Mouse (Mus musculus): ENCODE results near the gene Atg4a-ps. TPM values are rescaled to one million over a fixed set of nuclear protein-coding genes. Genes with fewer than 3 reads are reported as not detected.

Atg4a-ps gene
- polyA plus RNA-seq, 1 experiment = not detected

DNA sequence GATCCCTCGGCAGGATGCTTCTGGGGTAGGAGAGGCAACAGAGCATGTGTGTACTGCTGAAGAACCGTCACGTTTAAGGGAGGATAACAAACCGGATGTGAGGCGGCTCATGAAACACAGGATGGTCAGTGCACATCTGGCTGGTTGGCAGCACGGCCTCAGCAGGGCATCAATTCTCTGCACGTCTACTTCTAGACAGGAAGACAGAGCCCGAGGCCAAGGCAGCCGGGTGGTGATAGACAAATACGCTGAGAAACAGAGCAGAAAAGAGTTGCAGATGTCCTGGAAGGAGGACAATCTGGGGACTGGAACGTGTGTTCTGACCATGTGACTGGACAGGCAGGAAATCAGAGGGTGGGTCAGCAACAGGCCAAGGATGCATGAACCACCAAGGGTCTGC lies 25.8 kb downstream of the Atg4a-ps start:
- TF ChIP-seq CTCF (IDR thresholded peaks at IDR 0.05; ENCODE audit: extremely low read depth, insufficient read length, insufficient replicate concordance, low read depth, low read length) = no peak
- no peak for TF ChIP-seq POLR2A (IDR thresholded peaks at IDR 0.05; ENCODE audit: low read depth, low read length)
- H3K4me3 ChIP-seq (ENCODE audit: low read depth, low read length) = no peak overlapping the region
- WGBS = 72% methylated on average over 11 of the region's 11 CpGs
- no peaks in the 10 kb centered on the region for H3K4me1 ChIP-seq (ENCODE audit: control insufficient read depth, insufficient read depth, insufficient read length, low read length)
- no peaks in the 10 kb centered on the region for H3K36me3 ChIP-seq (ENCODE audit: control insufficient read depth, insufficient read depth, low read length)
- H3K27me3 ChIP-seq (ENCODE audit: control insufficient read depth, insufficient read depth, low read length) = no peaks in the 10 kb centered on the region
- no peak overlapping the region for H3K27ac ChIP-seq (ENCODE audit: insufficient read depth, low read depth, low read length)

DNA sequence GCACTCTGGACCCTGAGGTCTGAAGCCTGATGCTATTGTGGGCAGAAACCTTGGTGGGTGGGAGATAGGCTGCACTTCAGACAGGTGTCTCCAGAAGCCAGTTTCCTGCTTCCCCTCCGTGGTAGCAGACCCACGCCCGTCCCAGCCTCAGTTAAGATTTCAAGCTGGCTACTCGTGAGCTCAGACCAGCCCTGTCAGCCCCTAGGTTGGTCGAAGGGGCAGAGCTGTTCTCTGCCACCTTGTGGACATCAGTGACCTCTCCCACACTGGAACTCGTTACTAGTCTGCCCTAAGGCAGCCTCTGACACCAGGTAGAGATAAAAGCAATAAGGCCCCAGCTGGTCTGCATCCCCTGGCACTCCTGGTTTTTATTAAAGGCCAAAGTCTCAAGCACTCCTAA lies 28.9 kb downstream of the Atg4a-ps start:
- H3K4me3 ChIP-seq (ENCODE audit: low read depth, low read length) = no peak overlapping the region
- H3K27ac ChIP-seq (ENCODE audit: insufficient read depth, low read depth, low read length) = no peak overlapping the region
- H3K4me1 ChIP-seq (ENCODE audit: control insufficient read depth, insufficient read depth, insufficient read length, low read length) = no peaks in the 10 kb centered on the region
- H3K27me3 ChIP-seq (ENCODE audit: control insufficient read depth, insufficient read depth, low read length) = no peaks in the 10 kb centered on the region
- no peak for TF ChIP-seq POLR2A (IDR thresholded peaks at IDR 0.05; ENCODE audit: low read depth, low read length)
- no peak for TF ChIP-seq CTCF (IDR thresholded peaks at IDR 0.05; ENCODE audit: extremely low read depth, insufficient read length, insufficient replicate concordance, low read depth, low read length)
- WGBS = 24% methylated on average over 6 of the region's 6 CpGs
- no peaks in the 10 kb centered on the region for H3K36me3 ChIP-seq (ENCODE audit: control insufficient read depth, insufficient read depth, low read length)

DNA sequence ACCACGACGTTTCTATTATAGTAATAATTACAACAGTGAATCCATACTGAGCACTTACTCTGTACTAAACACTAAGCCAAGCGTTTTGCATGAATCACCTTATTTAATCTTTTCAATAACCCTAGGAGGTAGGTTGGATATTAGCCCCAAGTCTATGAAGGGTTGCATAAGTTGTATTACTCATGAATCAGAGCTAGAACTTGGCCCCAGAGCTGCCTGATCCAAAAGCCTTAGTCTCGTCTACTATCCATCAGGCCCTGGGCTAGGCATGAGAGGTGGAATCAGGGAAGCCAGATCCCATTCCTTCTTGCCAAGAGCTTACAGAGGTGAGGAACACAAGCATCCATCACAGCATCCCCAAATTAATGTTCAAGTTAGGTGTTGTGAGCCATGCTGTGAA lies 30.2 kb downstream of the Atg4a-ps start:
- Histone ChIP-seq H3K27ac (ENCODE audit: insufficient read depth, low read depth, low read length) (no peak overlapping the region), H3K4me3 (ENCODE audit: low read depth, low read length) (no peak overlapping the region), H3K36me3 (ENCODE audit: control insufficient read depth, insufficient read depth, low read length) (no peaks in the 10 kb centered on the region), H3K27me3 (ENCODE audit: control insufficient read depth, insufficient read depth, low read length) (no peaks in the 10 kb centered on the region), H3K4me1 (ENCODE audit: control insufficient read depth, insufficient read depth, insufficient read length, low read length) (no peaks in the 10 kb centered on the region)
- TF ChIP-seq POLR2A (IDR thresholded peaks at IDR 0.05; ENCODE audit: low read depth, low read length) = no peak
- TF ChIP-seq CTCF (IDR thresholded peaks at IDR 0.05; ENCODE audit: extremely low read depth, insufficient read length, insufficient replicate concordance, low read depth, low read length) = no peak
- 79% methylated on average over 4 of the region's 4 CpGs for WGBS

DNA sequence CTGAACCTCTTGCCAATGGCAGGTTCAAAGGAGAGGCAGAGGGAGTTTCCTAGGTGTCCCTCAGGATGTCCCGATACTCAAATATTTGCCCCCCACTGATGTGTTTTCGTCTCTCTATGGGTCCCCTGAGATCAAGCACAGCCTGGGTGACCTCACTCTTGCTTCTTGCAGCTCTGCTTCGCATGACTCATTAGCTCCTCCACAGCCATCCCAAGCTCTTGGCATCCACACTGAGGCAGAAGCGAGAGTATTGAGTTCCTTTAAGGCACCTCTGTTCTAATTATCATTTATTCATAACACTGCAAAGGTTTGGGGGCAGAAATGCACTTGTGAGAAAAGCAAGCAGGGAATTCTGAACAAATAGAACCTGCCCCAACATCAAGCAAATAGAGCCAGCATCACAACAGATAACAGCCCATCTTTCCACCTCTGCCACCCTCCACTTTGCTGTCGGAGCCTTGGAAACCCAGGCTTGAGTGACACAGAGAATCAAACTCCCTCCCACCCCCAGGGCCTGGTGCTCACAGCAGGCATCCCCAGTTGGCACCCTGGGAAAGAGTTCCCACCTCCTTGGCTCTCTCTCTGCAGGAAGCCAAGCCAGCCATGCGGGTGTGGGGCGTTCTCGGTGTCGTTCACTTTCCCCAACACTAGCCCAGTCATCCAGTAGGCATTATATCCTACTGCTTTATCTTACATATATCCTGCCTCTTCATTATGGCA lies 33.1 kb downstream of the Atg4a-ps start:
- WGBS = 68% methylated on average over 9 of the region's 9 CpGs
- no peaks in the 10 kb centered on the region for H3K4me1 ChIP-seq (ENCODE audit: control insufficient read depth, insufficient read depth, insufficient read length, low read length)
- H3K27ac ChIP-seq (ENCODE audit: insufficient read depth, low read depth, low read length) = no peak overlapping the region
- H3K4me3 ChIP-seq (ENCODE audit: low read depth, low read length) = no peak overlapping the region
- no peaks in the 10 kb centered on the region for H3K27me3 ChIP-seq (ENCODE audit: control insufficient read depth, insufficient read depth, low read length)
- no peak for TF ChIP-seq POLR2A (IDR thresholded peaks at IDR 0.05; ENCODE audit: low read depth, low read length)
- TF ChIP-seq CTCF (IDR thresholded peaks at IDR 0.05; ENCODE audit: extremely low read depth, insufficient read length, insufficient replicate concordance, low read depth, low read length) = no peak
- H3K36me3 ChIP-seq (ENCODE audit: control insufficient read depth, insufficient read depth, low read length) = no peaks in the 10 kb centered on the region

DNA sequence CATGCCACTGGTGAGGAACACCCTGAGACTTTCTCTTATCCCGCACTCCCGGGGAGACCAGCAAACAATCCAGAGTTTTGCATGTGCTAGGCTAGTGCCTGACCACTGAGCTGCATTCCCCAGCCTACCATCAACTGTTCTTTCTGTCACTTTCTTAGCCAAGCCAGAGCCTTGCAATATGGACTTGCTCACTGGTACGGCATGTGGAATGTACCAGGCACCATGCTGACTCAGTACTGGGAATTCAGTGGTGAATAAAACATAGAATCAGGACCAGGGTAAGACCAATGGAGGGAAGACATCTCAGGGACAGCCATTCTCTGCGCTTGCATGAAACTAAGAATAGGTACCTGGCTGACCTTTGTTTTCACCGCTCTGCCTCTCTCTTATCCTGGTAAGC lies 35.6 kb downstream of the Atg4a-ps start:
- TF ChIP-seq POLR2A (IDR thresholded peaks at IDR 0.05; ENCODE audit: low read depth, low read length) (no peak), CTCF (IDR thresholded peaks at IDR 0.05; ENCODE audit: extremely low read depth, insufficient read length, insufficient replicate concordance, low read depth, low read length) (no peak)
- no peaks in the 10 kb centered on the region for H3K4me1 ChIP-seq (ENCODE audit: control insufficient read depth, insufficient read depth, insufficient read length, low read length)
- H3K27me3 ChIP-seq (ENCODE audit: control insufficient read depth, insufficient read depth, low read length) = no peaks in the 10 kb centered on the region
- no peak overlapping the region for H3K27ac ChIP-seq (ENCODE audit: insufficient read depth, low read depth, low read length)
- WGBS = 89% methylated on average over 5 of the region's 5 CpGs
- H3K36me3 ChIP-seq (ENCODE audit: control insufficient read depth, insufficient read depth, low read length) = no peaks in the 10 kb centered on the region
- no peak overlapping the region for H3K4me3 ChIP-seq (ENCODE audit: low read depth, low read length)

DNA sequence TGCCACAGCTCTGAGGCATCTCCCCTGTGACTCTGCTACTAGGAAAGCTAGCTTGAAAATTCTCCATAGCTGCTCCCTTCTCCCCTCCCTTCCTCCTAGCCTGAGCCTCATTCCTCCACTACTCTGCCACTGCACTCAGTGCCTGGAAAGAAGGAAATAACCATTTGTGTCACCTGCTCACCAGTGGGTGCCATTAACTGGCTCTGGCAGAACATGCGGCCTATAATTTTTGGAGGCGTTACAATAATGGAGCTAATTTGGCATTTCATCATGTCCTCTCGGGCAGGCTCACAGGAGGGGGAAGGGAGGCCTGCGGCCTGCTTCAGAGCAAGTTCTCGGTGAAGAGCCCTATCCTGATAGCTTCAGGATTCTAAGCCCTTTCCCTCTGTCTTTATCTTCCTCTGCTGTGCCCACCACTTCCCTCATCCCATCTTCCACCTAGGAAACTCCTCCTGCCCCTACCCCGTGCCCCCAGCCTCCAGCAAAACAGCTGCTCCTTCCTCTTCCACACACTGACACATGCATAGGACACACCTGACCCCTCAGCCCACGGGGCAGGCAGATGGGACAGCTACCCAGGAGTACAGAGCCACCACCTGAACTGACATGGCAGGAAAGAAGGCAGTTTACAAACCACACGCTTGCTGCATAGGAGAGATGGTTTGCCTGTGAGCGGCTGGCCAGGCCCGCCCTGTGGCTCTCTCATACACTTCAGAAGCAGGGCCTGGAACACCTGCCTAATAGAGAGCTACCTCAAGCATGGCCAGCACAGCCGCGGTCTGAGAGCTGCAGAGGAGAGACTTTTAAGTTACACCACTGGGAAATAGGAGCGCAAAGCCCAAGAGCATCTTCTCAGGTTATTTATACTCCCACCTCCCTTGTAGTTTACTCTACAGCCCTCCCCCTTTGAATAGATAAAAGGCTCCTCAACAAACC lies 38.9 kb downstream of the Atg4a-ps start:
- H3K27ac ChIP-seq (ENCODE audit: insufficient read depth, low read depth, low read length) = no peak overlapping the region
- no peak overlapping the region for H3K4me3 ChIP-seq (ENCODE audit: low read depth, low read length)
- TF ChIP-seq POLR2A (IDR thresholded peaks at IDR 0.05; ENCODE audit: low read depth, low read length) (no peak), CTCF (IDR thresholded peaks at IDR 0.05; ENCODE audit: extremely low read depth, insufficient read length, insufficient replicate concordance, low read depth, low read length) (no peak)
- no peaks in the 10 kb centered on the region for H3K27me3 ChIP-seq (ENCODE audit: control insufficient read depth, insufficient read depth, low read length)
- no peaks in the 10 kb centered on the region for H3K4me1 ChIP-seq (ENCODE audit: control insufficient read depth, insufficient read depth, insufficient read length, low read length)
- WGBS = 79% methylated on average over 13 of the region's 13 CpGs
- no peaks in the 10 kb centered on the region for H3K36me3 ChIP-seq (ENCODE audit: control insufficient read depth, insufficient read depth, low read length)

DNA sequence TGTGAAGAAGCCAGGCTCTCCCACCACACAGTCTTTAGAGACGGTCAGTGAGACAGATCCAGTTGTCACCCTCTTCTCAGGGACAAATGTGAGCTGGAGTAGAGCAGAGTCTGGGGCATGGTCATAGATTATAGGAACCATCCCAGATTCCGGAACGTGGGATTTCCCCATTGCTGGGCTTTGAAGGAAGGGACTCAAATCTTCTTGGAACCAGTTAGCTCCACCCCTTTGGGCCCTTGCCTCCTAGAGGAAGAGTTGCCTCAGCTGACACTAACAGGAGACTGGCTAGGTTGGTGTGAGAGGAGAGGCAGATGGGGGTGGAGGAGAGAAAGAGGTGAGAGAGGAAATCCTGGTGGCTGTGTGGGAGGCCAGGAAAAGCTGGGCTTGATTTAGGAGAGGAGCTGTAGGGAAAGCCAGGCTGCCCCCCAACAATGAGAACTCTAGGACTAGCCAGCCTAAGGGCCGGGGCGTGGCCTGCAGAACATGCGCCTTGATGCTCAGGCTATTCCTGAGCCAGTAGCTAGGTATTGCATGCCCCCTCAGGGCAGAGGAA lies 39.7 kb downstream of the Atg4a-ps start:
- no peaks in the 10 kb centered on the region for H3K4me1 ChIP-seq (ENCODE audit: control insufficient read depth, insufficient read depth, insufficient read length, low read length)
- TF ChIP-seq CTCF (IDR thresholded peaks at IDR 0.05; ENCODE audit: extremely low read depth, insufficient read length, insufficient replicate concordance, low read depth, low read length) = no peak
- TF ChIP-seq POLR2A (IDR thresholded peaks at IDR 0.05; ENCODE audit: low read depth, low read length) = no peak
- H3K4me3 ChIP-seq (ENCODE audit: low read depth, low read length) = no peak overlapping the region
- H3K27me3 ChIP-seq (ENCODE audit: control insufficient read depth, insufficient read depth, low read length) = no peaks in the 10 kb centered on the region
- H3K36me3 ChIP-seq (ENCODE audit: control insufficient read depth, insufficient read depth, low read length) = no peaks in the 10 kb centered on the region
- H3K27ac ChIP-seq (ENCODE audit: insufficient read depth, low read depth, low read length) = no peak overlapping the region
- 82% methylated on average over 6 of the region's 6 CpGs for WGBS

All from small intestine, adult 2 months (tissue).